Mouse (Mus musculus): Measurements from ENCODE around the gene 4930430F08Rik. TPM values are rescaled to one million over a fixed set of nuclear protein-coding genes. Genes with fewer than 3 reads are reported as not detected.
"Not testable (repeated sequence)": the region's sequence is repeated elsewhere in the genome, so short reads cannot be mapped to it uniquely, and the experiment has no call there.

4930430F08Rik gene
- polyA plus RNA-seq, 1 experiment from 2014 or later, result 10.5 TPM

DNA sequence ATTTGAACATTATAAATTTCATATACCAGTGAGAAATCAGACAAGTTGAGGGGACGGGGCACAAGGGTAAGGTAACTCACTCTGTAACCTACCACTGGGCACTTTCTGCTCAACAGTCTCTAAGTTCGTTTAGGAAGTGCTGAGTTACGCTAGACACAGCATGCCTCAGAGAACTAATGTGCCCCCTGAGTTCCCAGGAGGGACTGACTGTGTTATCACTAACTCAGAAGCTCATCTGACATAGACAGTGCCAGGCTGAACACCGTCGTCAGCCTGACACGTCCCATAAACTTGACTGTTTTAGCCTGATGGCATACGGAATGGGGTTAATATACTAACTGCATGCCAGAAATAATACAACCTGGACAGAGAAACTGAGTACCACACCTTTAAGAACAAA, 14.9 kb downstream of the 4930430F08Rik start:
- Histone ChIP-seq H3K4me3 (no peak overlapping the region), H3K9me3 (no peaks in the 10 kb centered on the region), H3K27ac (replicated peaks) (no peak overlapping the region), H3K36me3 (peaks cover 40% of the 10 kb centered on the region), H3K27me3 (no peaks in the 10 kb centered on the region), H3K4me1 (no peaks in the 10 kb centered on the region), H3K9ac (replicated peaks) (no peak overlapping the region), H3K4me2 (replicated peaks) (no peak overlapping the region)
- no peak for ATAC-seq (ENCODE audit: low FRiP score, low read depth)
- WGBS, result 92% methylated on average over 7 of the region's 7 CpGs

DNA sequence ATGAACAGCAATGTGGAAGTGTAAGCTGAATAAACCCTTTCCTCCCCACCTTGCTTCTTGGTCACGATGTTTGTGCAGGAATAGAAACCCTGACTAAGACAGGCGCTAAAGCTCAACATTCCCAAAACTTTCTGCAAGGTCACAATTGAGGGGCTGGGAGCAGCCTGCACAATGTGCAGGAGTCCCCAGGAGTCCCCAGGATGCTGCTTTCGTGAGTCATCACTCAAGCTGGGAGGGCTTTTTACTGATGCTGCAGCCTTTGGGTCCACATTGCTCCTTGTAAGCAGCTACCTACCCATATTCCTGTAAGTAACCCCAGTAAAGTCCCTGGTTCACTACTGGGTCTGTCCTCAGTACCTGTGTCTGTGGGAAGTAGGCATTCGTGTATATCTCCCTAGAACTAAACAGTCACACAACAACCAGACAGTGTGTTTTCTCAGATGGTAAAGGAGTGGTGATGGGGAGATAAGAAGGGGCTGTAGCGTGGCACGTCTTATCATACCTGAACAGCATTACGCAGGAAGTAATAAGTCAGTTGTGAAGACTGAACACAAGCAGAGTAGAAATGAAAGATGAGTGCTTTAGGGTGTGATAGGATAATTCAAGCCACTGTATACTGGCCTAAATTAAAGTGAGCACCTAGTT, 15.6 kb downstream of the 4930430F08Rik start:
- WGBS, result 92% methylated on average over 7 of the region's 7 CpGs

DNA sequence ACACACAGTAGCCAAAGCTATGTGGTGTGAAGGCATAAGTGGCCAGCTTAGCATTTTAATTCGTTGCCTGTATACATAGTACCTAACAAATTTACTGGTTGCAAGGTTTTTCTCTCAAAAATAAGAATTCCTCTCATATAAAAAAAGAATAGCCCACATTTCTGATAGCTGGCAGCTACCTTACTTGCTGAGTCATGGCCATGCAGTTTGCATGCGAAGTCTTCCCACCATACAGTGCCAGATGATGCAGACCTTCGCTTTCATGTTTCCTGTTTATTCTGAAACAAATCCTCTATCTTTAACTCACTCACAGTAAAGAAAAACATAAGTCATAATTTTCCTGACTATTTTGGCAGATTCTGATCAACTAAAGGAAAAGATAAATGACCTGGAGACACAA, 18.5 kb downstream of the 4930430F08Rik start:
- no peak overlapping the region for H3K4me2 ChIP-seq (replicated peaks)
- H3K4me3 ChIP-seq, result no peak overlapping the region
- H3K27me3 ChIP-seq, result no peaks in the 10 kb centered on the region
- WGBS, result 96% methylated on average over 3 of the region's 3 CpGs
- ATAC-seq (ENCODE audit: low FRiP score, low read depth), result no peak
- no peak overlapping the region for H3K9ac ChIP-seq (replicated peaks)
- peaks cover 39% of the 10 kb centered on the region for H3K36me3 ChIP-seq
- no peak overlapping the region for H3K27ac ChIP-seq (replicated peaks)
- no peaks in the 10 kb centered on the region for H3K4me1 ChIP-seq
- H3K9me3 ChIP-seq, result no peaks in the 10 kb centered on the region

More for the DNA sequence above, 15.6 kb downstream of the 4930430F08Rik start:
- Histone ChIP-seq H3K4me3 (no peak overlapping the region), H3K36me3 (peaks cover 40% of the 10 kb centered on the region), H3K27ac (replicated peaks) (no peak overlapping the region), H3K27me3 (no peaks in the 10 kb centered on the region), H3K4me1 (no peaks in the 10 kb centered on the region), H3K9ac (replicated peaks) (no peak overlapping the region), H3K9me3 (no peaks in the 10 kb centered on the region), H3K4me2 (replicated peaks) (no peak overlapping the region)
- ATAC-seq (ENCODE audit: low FRiP score, low read depth), result no peak

DNA sequence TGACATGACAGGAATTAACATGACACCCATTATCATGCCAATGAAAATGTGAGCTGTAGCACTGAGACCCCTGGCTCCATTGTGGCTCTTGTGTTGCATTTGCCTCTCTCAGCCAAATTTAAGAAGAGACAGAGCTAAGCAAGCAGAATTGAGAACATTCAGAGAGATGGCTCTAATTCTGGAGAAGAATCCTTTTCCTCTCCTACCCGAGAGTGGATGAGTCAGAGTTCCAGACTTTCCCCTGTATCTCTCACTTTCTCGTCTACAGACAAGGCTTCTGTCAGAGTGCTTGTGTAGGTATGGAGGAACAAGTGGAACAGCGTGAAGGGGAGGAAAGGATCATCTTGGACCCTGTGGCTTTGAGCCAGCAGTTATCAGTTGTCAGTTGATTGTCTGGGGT, 26.1 kb downstream of the 4930430F08Rik start:
- Histone ChIP-seq H3K27me3 (no peaks in the 10 kb centered on the region), H3K36me3 (peaks cover 29% of the 10 kb centered on the region; the same call in 1 of the 2 replicates), H3K4me2 (replicated peaks) (no peak overlapping the region), H3K9ac (replicated peaks) (no peak overlapping the region), H3K4me1 (no peaks in the 10 kb centered on the region), H3K4me3 (no peak overlapping the region), H3K9me3 (no peaks in the 10 kb centered on the region), H3K27ac (replicated peaks) (no peak overlapping the region)
- 85% methylated on average over 3 of the region's 3 CpGs for WGBS
- ATAC-seq (ENCODE audit: low FRiP score, low read depth), result no peak

DNA sequence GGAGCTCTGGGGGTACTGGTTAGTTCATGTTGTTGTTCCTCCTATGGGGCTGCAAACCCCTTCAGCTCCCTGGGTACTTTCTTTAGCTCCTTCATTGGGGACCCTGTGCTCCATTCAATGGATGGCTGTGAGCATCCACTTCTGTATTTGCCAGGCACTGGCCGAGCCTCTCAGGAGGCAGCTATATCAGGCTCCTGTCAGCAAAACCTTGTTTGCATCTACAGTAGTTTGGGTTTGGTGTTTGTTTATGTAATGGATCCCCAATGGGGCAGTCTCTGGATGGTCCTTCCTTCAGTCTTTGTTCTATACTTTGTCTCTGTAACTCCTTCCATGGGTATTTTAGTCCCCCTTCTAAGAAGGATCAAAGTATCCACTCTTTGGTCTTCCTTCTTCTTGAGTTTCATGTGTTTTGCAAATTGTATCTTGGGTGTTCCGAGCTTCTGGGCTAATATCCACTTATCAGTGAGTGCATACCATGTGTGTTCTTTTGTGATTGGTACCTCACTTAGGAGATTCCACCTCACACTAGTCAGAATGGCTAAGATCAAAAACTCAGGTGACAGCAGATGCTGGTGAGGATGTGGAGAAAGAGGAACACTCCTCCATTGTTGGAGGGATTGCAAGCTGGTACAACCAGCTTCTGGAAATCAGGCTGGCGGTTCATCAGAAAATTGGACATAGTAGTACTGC, 29.9 kb downstream of the 4930430F08Rik start:
- not testable (repeated sequence) for ATAC-seq (ENCODE audit: low FRiP score, low read depth)

DNA sequence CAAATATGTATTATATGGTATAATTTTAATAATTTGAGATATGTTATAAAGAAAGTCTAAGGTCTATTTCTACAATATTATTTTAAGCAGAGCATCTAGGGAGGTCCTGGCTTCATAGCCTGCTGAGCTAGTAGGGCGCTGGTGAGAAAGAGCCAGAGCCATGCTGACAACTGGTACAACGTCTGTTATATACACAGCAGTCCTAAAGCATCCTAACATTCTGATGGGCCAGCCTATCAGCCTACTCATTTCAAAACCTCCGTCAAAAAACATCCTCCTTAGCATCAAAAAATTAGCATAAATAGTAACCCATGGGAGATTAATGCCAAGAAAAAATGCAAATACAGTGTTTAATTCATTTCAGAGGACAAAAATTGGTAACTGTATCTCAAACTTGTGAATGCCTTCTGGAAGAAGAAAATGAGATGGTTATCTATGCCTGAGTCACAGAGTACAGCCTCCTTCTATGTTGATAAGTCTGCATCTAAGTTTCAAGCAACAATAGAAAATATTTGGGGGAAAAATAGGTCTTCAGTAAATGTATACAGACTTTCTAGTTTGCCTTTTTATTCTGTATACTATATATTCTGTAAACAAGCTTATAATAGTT, 33.6 kb downstream of the 4930430F08Rik start:
- 84% methylated on average over 3 of the region's 3 CpGs for WGBS
- no peak for ATAC-seq (ENCODE audit: low FRiP score, low read depth)
- Histone ChIP-seq H3K4me3 (no peak overlapping the region), H3K36me3 (peaks cover 7% of the 10 kb centered on the region), H3K4me1 (no peaks in the 10 kb centered on the region), H3K9ac (replicated peaks) (no peak overlapping the region), H3K27me3 (no peaks in the 10 kb centered on the region), H3K4me2 (replicated peaks) (no peak overlapping the region), H3K27ac (replicated peaks) (no peak overlapping the region), H3K9me3 (no peaks in the 10 kb centered on the region)

More for the DNA sequence above, 29.9 kb downstream of the 4930430F08Rik start:
- not testable (repeated sequence) for H3K9ac ChIP-seq (replicated peaks); H3K27ac ChIP-seq (replicated peaks); H3K9me3 ChIP-seq; H3K4me2 ChIP-seq (replicated peaks); H3K27me3 ChIP-seq; H3K4me1 ChIP-seq; H3K4me3 ChIP-seq
- WGBS, result 95% methylated on average over 3 of the region's 3 CpGs
- H3K36me3 ChIP-seq, result peaks cover 15% of the 10 kb centered on the region; the same call in 1 of the 2 replicates

DNA sequence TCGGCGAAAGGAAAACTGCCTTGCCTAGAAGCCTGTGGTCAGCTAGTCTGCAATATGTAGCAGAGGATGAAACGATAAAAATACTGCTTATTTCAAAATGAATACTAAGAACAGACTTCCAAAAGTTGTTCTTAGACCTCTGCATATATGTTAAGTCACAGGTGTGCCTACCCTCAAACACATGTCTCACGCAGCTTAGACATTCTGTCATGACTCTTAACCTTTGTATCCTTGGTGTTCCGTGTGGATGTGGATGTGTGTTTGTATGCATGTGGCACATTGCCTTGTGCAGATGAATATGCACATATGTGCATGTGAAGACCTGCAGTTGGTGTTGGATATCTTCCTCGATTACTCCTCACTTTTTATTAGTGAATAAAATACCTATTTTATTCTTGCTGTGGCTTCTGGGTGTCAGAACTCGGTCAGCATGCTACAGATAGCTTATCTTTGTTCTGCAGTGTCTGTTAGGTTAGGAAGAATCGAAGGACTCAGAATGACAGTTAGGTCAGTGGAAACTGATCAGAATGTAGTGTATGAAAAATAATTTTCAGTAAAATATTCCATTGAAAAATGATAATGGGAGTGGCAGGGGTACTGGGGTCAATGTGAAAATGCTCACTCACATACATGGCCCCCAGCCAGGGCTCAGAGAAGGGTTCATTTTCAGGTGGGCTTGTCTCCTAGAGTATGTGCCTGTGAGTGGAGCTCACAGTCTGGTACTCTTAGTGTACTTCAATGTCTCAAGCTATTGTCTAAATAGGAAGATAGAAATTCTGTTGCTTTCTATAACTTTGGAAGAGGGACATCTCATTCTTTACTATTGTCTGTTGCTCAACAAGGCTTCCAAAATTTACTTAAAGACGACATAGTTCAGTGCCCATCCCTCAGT, 65.5 kb downstream of the 4930430F08Rik start:
- Histone ChIP-seq H3K4me3 (no peak overlapping the region), H3K4me1 (no peaks in the 10 kb centered on the region), H3K9me3 (no peaks in the 10 kb centered on the region), H3K9ac (replicated peaks) (no peak overlapping the region), H3K36me3 (0 out of 2 replicates have a peak, but pooled peaks cover 8% of the 10 kb centered on the region), H3K27me3 (no peaks in the 10 kb centered on the region), H3K27ac (replicated peaks) (no peak overlapping the region), H3K4me2 (replicated peaks) (no peak overlapping the region)
- no peak for ATAC-seq (ENCODE audit: low FRiP score, low read depth)
- 89% methylated on average over 9 of the region's 9 CpGs for WGBS

DNA sequence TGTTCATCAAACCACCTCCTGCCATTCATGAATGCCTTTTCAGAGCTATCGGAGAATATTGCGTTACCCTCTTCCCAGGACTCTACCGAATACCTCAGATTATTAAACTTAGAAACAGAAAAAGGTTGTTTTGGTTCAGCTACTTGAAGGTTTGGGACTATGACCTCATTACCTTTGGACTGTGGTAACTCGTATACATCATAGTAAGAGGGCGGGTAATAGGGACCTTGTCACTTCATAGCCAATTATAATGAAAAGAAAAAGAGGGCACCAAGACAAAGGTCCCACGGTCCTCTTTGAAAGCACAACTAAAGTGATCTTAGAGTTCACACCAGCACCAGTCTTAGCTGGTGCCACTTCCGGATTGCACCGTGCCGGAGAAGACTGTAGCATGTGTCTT, 67.9 kb downstream of the 4930430F08Rik start:
- ATAC-seq (ENCODE audit: low FRiP score, low read depth), result no peak
- Histone ChIP-seq H3K4me3 (no peak overlapping the region), H3K36me3 (peaks cover 16% of the 10 kb centered on the region), H3K9me3 (no peaks in the 10 kb centered on the region), H3K4me2 (replicated peaks) (no peak overlapping the region), H3K4me1 (no peaks in the 10 kb centered on the region), H3K9ac (replicated peaks) (no peak overlapping the region), H3K27ac (replicated peaks) (no peak overlapping the region), H3K27me3 (no peaks in the 10 kb centered on the region)
- 91% methylated on average over 9 of the region's 9 CpGs for WGBS

Other genes with a start within 250 kb of the 4930430F08Rik start
- not detected in 2 replicates for gene Gm4302, start 249.6 kb downstream of the 4930430F08Rik start, polyA plus RNA-seq (2016; fragmentation: Nextera tagmentation; extraction: Ambion mirVana)
- gene Gm4303, start 244.5 kb downstream of the 4930430F08Rik start, polyA plus RNA-seq (2016; fragmentation: Nextera tagmentation; extraction: Ambion mirVana), result not detected in 2 replicates
- not detected in 2 replicates for gene Gm4305, start 239.3 kb downstream of the 4930430F08Rik start, polyA plus RNA-seq (2016; fragmentation: Nextera tagmentation; extraction: Ambion mirVana)
- gene Gm4307, start 229.1 kb downstream of the 4930430F08Rik start, polyA plus RNA-seq (2016; fragmentation: Nextera tagmentation; extraction: Ambion mirVana), result not detected in 2 replicates
- gene Gm4312, start 207.9 kb downstream of the 4930430F08Rik start, polyA plus RNA-seq (2016; fragmentation: Nextera tagmentation; extraction: Ambion mirVana), result not detected in 2 replicates
- 17.2 and 19.2 TPM in 2 replicates for gene Tmtc3, start 103.1 kb downstream of the 4930430F08Rik start, polyA plus RNA-seq (2016; fragmentation: Nextera tagmentation; extraction: Ambion mirVana)
- 8.1 and 8.8 TPM in 2 replicates for gene Cep290, start 102.9 kb downstream of the 4930430F08Rik start, polyA plus RNA-seq (2016; fragmentation: Nextera tagmentation; extraction: Ambion mirVana)
- not detected in 2 replicates for gene 1700017N19Rik, start 61 bp upstream of the 4930430F08Rik start, polyA plus RNA-seq (2016; fragmentation: Nextera tagmentation; extraction: Ambion mirVana)

Data from midbrain, embryonic 12.5 days (tissue).